Mouse (Mus musculus) G1E (cell line): ENCODE results near the gene Tmem220. TPM values are rescaled to one million over a fixed set of nuclear protein-coding genes. Genes with fewer than 3 reads are reported as not detected.

ENCODE experiments used
- ATAC-seq: 2 replicates; pipeline ENCODE4 v1.8.0; 2016; ENCODE audit warnings: mild to moderate bottlenecking; ENCODE audit not compliant: insufficient number of reproducible peaks, poor library complexity, low FRiP score, severe bottlenecking; ENCODE audit errors: extremely low read depth
- DNase-seq: peaks from one replicate; pipeline ENCODE4 v3.0.0; 2012; ENCODE audit warnings: low spot score
- H3K27me3 ChIP-seq: 2 replicates; pipeline ENCODE4 v1.6.1; 2012; ENCODE audit warnings: mild to moderate bottlenecking, low read length, inconsistent platforms; ENCODE audit not compliant: insufficient read depth
- H3K36me3 ChIP-seq: replicated peaks from 2 replicates; pipeline ENCODE3; 2012; ENCODE audit warnings: mild to moderate bottlenecking, inconsistent platforms
- H3K4me1 ChIP-seq: 2 replicates; pipeline ENCODE4 v1.6.1; 2012; ENCODE audit warnings: low read depth, low read length, inconsistent platforms, mixed read lengths; ENCODE audit not compliant: insufficient read depth
- H3K4me3 ChIP-seq: 2 replicates; pipeline ENCODE4 v1.5.1; 2012; ENCODE audit warnings: low read depth, mild to moderate bottlenecking, inconsistent platforms, low read length, moderate library complexity, mixed read lengths
- H3K9me3 ChIP-seq: replicated peaks from 2 replicates; pipeline ENCODE4 v1.6.1; 2012; ENCODE audit warnings: inconsistent platforms
- CTCF ChIP-seq: IDR thresholded peaks from 2 replicates; pipeline ENCODE4 v1.5.1; 2012; ENCODE audit warnings: low read depth, low read length, inconsistent platforms, mixed read lengths
- GATA1 ChIP-seq: IDR thresholded peaks from 2 replicates; pipeline ENCODE4 v1.6.1; 2012; ENCODE audit warnings: borderline replicate concordance, low read length, inconsistent platforms, mixed read lengths
- GATA2 ChIP-seq: IDR thresholded peaks from 2 replicates; pipeline ENCODE4 v1.6.1; 2012; ENCODE audit warnings: low read depth, low read length, inconsistent platforms, borderline replicate concordance
- POLR2AphosphoS5 ChIP-seq: IDR thresholded peaks from 2 replicates; pipeline ENCODE4 v1.6.1; 2012; ENCODE audit warnings: low read depth, low read length, inconsistent platforms; ENCODE audit not compliant: insufficient replicate concordance
- TAL1 ChIP-seq: conservative IDR thresholded peaks from 2 replicates; pipeline ENCODE4 v1.6.1; 2012; ENCODE audit warnings: low read depth, low read length, inconsistent platforms, mixed read lengths
- polyA plus RNA-seq: library from polyadenylated mRNA; stranded (reverse); fragments of >175 nt; gene quantifications from 2 replicates; pipeline ENCODE4 v1.2.3, GENCODE M21; 2012
- total RNA-seq, 2 experiments: library from RNA; stranded (forward) in 1 of 2; stranded (reverse) in 1 of 2; fragments of 200-1000 nt in 1 of 2; fragments of >200 nt in 1 of 2; fragmentation: Nextera tagmentation in 1 of 2; gene quantifications; 2 replicates each; pipeline ENCODE4 v1.2.3; 2014 to 2017

Tmem220 gene
- total and polyA plus RNA-seq, 3 experiments = 0.11 to 6.4 (median 2.5) TPM

GRCm38 (mm10) chr11:66998467-66999403, 26.2 kb upstream of the Tmem220 start:
- TF ChIP-seq GATA1 (no peak), TAL1 (no peak), POLR2AphosphoS5 (no peak), CTCF (no peak), GATA2 (no peak)
- Histone ChIP-seq H3K27me3 (no peaks in the 10 kb centered on the region), H3K4me3 (no peak overlapping the region), H3K9me3 (no peaks in the 10 kb centered on the region), H3K4me1 (no peaks in the 10 kb centered on the region), H3K36me3 (no peaks in the 10 kb centered on the region)
- ATAC-seq = no peak
- no peak for DNase-seq

- H3K4me3 ChIP-seq = no peak overlapping the region
- H3K36me3 ChIP-seq = no peaks in the 10 kb centered on the region
- TF ChIP-seq CTCF (no peak), GATA2 (no peak), TAL1 (no peak), GATA1 (no peak), POLR2AphosphoS5 (no peak)
- ATAC-seq (no peak), DNase-seq (no peak)
- no peaks in the 10 kb centered on the region for H3K9me3 ChIP-seq
- H3K27me3 ChIP-seq = no peaks in the 10 kb centered on the region
- no peaks in the 10 kb centered on the region for H3K4me1 ChIP-seq
Measured at GRCm38 (mm10) chr11:67000671-67001070, 24.3 kb upstream of the Tmem220 start.

GRCm38 (mm10) chr11:67001717-67002116, 23.2 kb upstream of the Tmem220 start:
- ATAC-seq (no peak), DNase-seq (no peak)
- H3K36me3 ChIP-seq = no peaks in the 10 kb centered on the region
- TF ChIP-seq POLR2AphosphoS5 (no peak), TAL1 (no peak), GATA1 (no peak), CTCF (no peak), GATA2 (no peak)
- no peaks in the 10 kb centered on the region for H3K27me3 ChIP-seq
- no peaks in the 10 kb centered on the region for H3K9me3 ChIP-seq
- H3K4me3 ChIP-seq = no peak overlapping the region
- H3K4me1 ChIP-seq = no peaks in the 10 kb centered on the region

DNA sequence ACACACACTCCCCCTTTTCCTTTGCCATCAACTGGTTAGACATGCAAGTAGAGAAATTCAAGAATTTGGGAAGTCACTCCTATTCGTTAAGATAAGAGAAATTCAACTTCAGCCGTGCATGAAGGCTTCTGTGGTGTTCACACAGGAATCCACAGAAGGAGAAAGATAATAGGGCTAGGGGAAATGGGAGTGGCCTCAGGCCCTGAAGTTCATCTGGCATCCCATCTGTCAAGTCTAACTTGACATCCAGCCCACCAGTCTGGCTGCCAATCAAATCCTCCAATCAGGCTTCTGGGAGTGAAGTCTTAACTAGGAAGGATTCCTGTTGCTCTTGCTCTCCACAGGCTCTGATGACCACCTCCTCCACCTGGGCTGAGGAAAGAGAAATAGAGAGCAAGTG, 22.0 kb upstream of the Tmem220 start:
- Histone ChIP-seq H3K36me3 (no peaks in the 10 kb centered on the region), H3K4me1 (no peaks in the 10 kb centered on the region), H3K4me3 (no peak overlapping the region), H3K9me3 (no peaks in the 10 kb centered on the region), H3K27me3 (no peaks in the 10 kb centered on the region)
- TF ChIP-seq GATA1 (no peak), POLR2AphosphoS5 (no peak), GATA2 (no peak), CTCF (no peak), TAL1 (no peak)
- ATAC-seq (no peak), DNase-seq (no peak)

GRCm38 (mm10) chr11:67007961-67008360, 17.0 kb upstream of the Tmem220 start:
- Histone ChIP-seq H3K4me1 (no peaks in the 10 kb centered on the region), H3K4me3 (no peak overlapping the region), H3K27me3 (no peaks in the 10 kb centered on the region), H3K9me3 (no peaks in the 10 kb centered on the region), H3K36me3 (no peaks in the 10 kb centered on the region)
- ATAC-seq = no peak
- DNase-seq = no peak
- TF ChIP-seq GATA2 (no peak), POLR2AphosphoS5 (no peak), GATA1 (no peak), CTCF (no peak), TAL1 (no peak)

DNA sequence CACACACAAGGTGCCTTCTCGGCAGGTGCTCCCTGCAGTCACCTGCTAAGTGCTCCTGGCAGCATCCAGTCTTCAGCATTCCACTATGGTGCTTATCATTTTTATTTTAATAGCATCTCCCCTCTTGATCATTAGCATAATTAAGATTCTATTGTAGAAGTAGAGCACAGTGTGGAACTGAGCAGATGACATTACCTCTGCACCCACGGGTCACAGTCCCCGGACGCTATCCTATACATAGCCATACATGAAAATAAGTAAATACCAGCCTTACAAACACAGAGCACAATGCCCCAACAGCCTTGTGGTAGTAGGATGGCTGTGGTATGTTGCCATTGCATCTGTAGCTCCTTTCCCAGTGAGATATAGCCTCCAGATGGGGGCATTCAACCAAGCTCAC, 16.4 kb upstream of the Tmem220 start:
- H3K9me3 ChIP-seq = no peaks in the 10 kb centered on the region
- H3K4me3 ChIP-seq = no peak overlapping the region
- no peak for ATAC-seq
- TF ChIP-seq POLR2AphosphoS5 (no peak), GATA2 (no peak), GATA1 (no peak), CTCF (no peak), TAL1 (no peak)
- no peaks in the 10 kb centered on the region for H3K27me3 ChIP-seq
- no peak for DNase-seq
- H3K36me3 ChIP-seq = no peaks in the 10 kb centered on the region
- H3K4me1 ChIP-seq = no peaks in the 10 kb centered on the region
